In genomic region chr3:38419896-38420295, GRCm38 (mm10) we compare ENCODE assay signal across 29 mouse cellular contexts.
"Had no signal": no experiment of that assay in that cellular context is flagged by ENCODE, and none has a peak within 500 bp of the region (broad histone marks: within the 10 kb centered on the region; RNA-seq: fewer than 3 reads in every experiment).

No protein-coding gene starts in this region.

- ATAC-seq: liver, embryonic 12.5 days; liver, postnatal 0 days; midbrain, embryonic 15.5 days; midbrain, embryonic 16.5 days had no signal

- H3K9me3 ChIP-seq: limb, embryonic 10.5 days; limb, embryonic 12.5 days; limb, embryonic 13.5 days; limb, embryonic 15.5 days; liver, embryonic 12.5 days; liver, embryonic 13.5 days; liver, embryonic 15.5 days; lung, embryonic 15.5 days; midbrain, embryonic 10.5 days; midbrain, embryonic 12.5 days; midbrain, embryonic 15.5 days; neural tube, embryonic 12.5 days had no signal

- H3K36me3 ChIP-seq: limb, embryonic 10.5 days; limb, embryonic 12.5 days; limb, embryonic 13.5 days; limb, embryonic 15.5 days; liver, embryonic 12.5 days; liver, embryonic 13.5 days; liver, embryonic 15.5 days; lung, embryonic 15.5 days; midbrain, embryonic 10.5 days; midbrain, embryonic 12.5 days; midbrain, embryonic 15.5 days; neural tube, embryonic 12.5 days had no signal

- H3K4me3 ChIP-seq: left cerebral cortex, adult 2 months; limb, embryonic 10.5 days; limb, embryonic 12.5 days; limb, embryonic 13.5 days; limb, embryonic 15.5 days; liver, embryonic 12.5 days; liver, embryonic 13.5 days; liver, embryonic 15.5 days; lung, embryonic 15.5 days; megakaryocyte, embryonic 14.5 days; midbrain, embryonic 10.5 days; midbrain, embryonic 12.5 days; midbrain, embryonic 15.5 days; myocyte; neural tube, embryonic 12.5 days had no signal

- H3K9ac ChIP-seq: limb, embryonic 12.5 days; limb, embryonic 13.5 days; limb, embryonic 15.5 days; liver, embryonic 12.5 days; liver, embryonic 13.5 days; liver, embryonic 14.5 days; liver, embryonic 15.5 days; liver, postnatal 0 days; lung, embryonic 14.5 days; lung, embryonic 15.5 days; midbrain, embryonic 12.5 days; midbrain, embryonic 15.5 days; neural tube, embryonic 12.5 days had no signal

- DNase-seq: left cerebral cortex, postnatal 4 days; liver; liver, embryonic 13.5 days; liver, postnatal 0 days; lung, adult 18-20 months; lung, adult 2 months; lung, embryonic 14.5 days; lung, postnatal 10 days; lung, postnatal 14 days; lung, postnatal 4 days; midbrain, embryonic 14.5 days had no signal

- H3K4me1 ChIP-seq: limb, embryonic 10.5 days; limb, embryonic 12.5 days; limb, embryonic 13.5 days; limb, embryonic 15.5 days; liver, embryonic 12.5 days; liver, embryonic 13.5 days; liver, embryonic 15.5 days; megakaryocyte, embryonic 14.5 days; midbrain, embryonic 10.5 days; midbrain, embryonic 12.5 days; midbrain, embryonic 15.5 days; neural tube, embryonic 12.5 days had no signal

- H3K27me3 ChIP-seq: limb, embryonic 12.5 days; limb, embryonic 13.5 days; limb, embryonic 15.5 days; liver, embryonic 12.5 days; liver, embryonic 13.5 days; liver, embryonic 15.5 days; lung, embryonic 15.5 days; megakaryocyte, embryonic 14.5 days; midbrain, embryonic 12.5 days; midbrain, embryonic 15.5 days; neural tube, embryonic 12.5 days had no signal

- H3K4me2 ChIP-seq: limb, embryonic 12.5 days; limb, embryonic 13.5 days; limb, embryonic 15.5 days; liver, embryonic 11.5 days; liver, embryonic 12.5 days; liver, embryonic 13.5 days; liver, embryonic 15.5 days; lung, embryonic 14.5 days; lung, embryonic 15.5 days; midbrain, embryonic 12.5 days; midbrain, embryonic 15.5 days; neural tube, embryonic 12.5 days had no signal

- H3K27ac ChIP-seq: left cerebral cortex, adult 2 months; limb, embryonic 10.5 days; limb, embryonic 12.5 days; limb, embryonic 13.5 days; limb, embryonic 15.5 days; liver, embryonic 12.5 days; liver, embryonic 13.5 days; liver, embryonic 14.5 days; liver, embryonic 15.5 days; lung, embryonic 15.5 days; macrophage; midbrain, embryonic 10.5 days; midbrain, embryonic 12.5 days; midbrain, embryonic 15.5 days; neural tube, embryonic 12.5 days had no signal
